Mouse (Mus musculus): ENCODE data around the gene Bglap3. TPM values are rescaled to one million over a fixed set of nuclear protein-coding genes. Genes with fewer than 3 reads are reported as not detected.
"Not testable (repeated sequence)": the region's sequence is repeated elsewhere in the genome, so short reads cannot be mapped to it uniquely, and the experiment has no call there.

Bglap3 gene
- not detected in 2 replicates for total RNA-seq (2017)

DNA sequence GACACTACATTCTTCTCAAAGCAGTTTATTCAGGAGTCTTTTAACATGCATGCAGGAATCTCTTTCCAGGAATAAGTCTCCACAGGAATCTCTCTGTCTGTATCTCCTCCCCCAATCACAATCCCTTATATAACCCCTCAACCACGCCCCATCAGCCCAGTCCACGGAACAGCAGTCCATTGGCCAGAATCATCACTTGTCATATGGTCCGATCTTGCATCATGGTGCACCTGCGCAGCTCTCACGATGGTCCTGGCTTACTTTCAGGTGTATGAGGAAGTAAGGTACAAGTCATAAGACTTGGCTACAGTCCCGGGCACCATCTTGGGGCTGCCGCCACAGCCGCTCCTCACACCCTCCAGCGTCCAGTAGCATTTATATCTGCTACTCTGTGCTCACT, at the start of gene Bglap3:
Gene Bglap3 (minus strand): TSS at position 101 of the 400 bp plus-strand sequence.
- ATAC-seq (replicated peaks in 1 of 2; ENCODE audit: insufficient read depth in 1 of 2, low FRiP score in 2 of 2, low TSS enrichment in 1 of 2, low read depth in 1 of 2, poor library complexity in 2 of 2, severe bottlenecking in 2 of 2) = not testable (repeated sequence)

DNA sequence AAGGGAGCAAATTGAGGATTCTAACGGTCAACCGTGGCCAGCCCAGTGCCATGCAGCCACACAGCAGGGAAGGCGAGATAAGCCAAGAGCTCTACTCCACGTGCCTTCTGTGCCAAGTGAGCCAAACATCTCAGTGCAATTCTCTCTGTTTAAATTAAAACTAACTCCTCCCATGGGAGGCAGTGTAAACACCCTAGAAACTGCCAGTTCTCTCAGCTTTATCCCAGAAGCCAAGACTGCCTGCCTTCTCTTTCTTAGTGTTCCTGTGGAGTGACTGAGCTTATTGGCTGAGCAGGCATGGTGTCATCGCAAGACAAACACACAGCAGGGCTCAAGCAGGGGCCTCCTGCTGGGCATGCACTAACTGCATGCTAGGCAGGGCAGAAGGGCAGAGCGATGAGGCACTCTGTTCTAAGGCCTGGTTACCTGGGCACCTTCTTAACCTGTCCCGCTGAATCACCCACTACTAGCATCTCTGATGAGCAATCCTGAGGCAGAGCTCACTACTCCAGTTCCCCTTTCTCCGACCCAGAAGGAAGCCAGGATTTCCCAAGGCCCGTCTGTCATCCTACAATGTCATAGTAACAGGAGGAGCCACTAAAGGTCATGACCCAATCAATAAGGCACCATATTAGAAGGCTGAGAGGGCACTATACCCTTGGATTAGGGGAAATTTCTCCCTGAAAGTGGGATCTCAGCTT, 49.6 kb upstream of the Bglap3 start:
- ATAC-seq (replicated peaks in 1 of 2; ENCODE audit: insufficient read depth in 1 of 2, low FRiP score in 2 of 2, low TSS enrichment in 1 of 2, low read depth in 1 of 2, poor library complexity in 2 of 2, severe bottlenecking in 2 of 2) = peak in 1 of 2 experiments; percentile 25; a peak in 1 of 4 replicates

DNA sequence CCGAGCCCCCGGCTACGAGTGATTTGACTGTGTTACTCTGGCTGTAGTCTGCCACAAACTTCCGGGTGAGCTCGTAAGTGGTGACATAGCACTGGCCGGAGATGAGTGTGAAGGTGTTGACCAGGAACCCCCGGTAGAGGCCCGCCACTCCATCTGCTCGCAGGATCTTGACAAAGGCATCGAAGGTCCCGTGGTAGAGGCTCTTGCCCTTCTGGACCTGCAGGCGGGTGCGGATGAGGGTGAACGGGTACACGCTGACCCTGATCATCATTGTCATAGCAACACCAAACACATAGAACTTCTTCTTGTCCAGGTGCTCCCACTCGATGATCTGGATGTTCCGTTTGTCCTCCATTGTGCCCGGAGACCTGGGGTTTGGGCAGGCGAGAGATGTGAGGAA, 48.2 kb upstream of the Bglap3 start:
- no peak for ATAC-seq (replicated peaks in 1 of 2; ENCODE audit: insufficient read depth in 1 of 2, low FRiP score in 2 of 2, low TSS enrichment in 1 of 2, low read depth in 1 of 2, poor library complexity in 2 of 2, severe bottlenecking in 2 of 2)

- no peak for ATAC-seq (replicated peaks in 1 of 2; ENCODE audit: insufficient read depth in 1 of 2, low FRiP score in 2 of 2, low TSS enrichment in 1 of 2, low read depth in 1 of 2, poor library complexity in 2 of 2, severe bottlenecking in 2 of 2)
Measured at GRCm38 (mm10) chr3:88418016-88418415, 45.5 kb upstream of the Bglap3 start.

DNA sequence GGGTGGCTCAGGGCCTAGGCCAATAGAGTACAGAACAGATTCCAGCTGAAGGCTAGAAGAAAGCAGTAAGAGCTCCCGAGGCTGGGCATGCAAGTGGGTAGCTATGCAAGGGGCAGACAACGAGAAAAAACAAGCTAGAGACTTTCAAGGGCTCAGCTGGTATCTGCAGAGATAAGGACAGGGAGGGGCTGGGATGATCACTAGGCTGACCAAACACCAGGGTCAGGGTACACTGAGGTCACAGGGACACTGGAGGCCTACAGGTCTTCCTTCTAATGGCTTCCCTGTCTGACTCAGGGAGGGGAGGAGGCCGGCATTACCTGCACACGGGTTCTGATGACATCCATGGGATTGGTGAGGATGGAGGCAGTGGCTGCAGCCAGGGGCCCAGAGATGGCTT, 43.1 kb upstream of the Bglap3 start:
- no peak for ATAC-seq (replicated peaks in 1 of 2; ENCODE audit: insufficient read depth in 1 of 2, low FRiP score in 2 of 2, low TSS enrichment in 1 of 2, low read depth in 1 of 2, poor library complexity in 2 of 2, severe bottlenecking in 2 of 2)

DNA sequence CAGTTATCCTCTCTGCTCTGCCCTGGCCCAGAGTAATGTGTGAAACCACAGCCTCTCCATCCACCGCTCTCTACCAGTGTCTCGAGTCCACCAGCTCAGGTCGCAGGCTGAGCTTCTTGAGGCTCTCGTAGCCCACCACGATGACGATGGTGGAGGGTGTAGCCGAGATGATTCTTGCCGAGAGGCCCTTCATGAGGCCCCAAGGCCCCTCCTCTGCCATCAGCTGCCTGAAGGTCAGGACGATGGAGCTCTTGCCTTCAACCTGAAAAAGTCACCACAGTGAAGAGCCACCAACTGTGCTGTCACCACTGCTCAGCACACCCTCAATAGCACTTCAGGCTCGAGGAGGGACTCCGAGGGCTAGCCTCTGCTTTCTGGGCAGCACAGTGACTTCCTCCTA, 40.1 kb upstream of the Bglap3 start:
- no peak for ATAC-seq (replicated peaks in 1 of 2; ENCODE audit: insufficient read depth in 1 of 2, low FRiP score in 2 of 2, low TSS enrichment in 1 of 2, low read depth in 1 of 2, poor library complexity in 2 of 2, severe bottlenecking in 2 of 2)

DNA sequence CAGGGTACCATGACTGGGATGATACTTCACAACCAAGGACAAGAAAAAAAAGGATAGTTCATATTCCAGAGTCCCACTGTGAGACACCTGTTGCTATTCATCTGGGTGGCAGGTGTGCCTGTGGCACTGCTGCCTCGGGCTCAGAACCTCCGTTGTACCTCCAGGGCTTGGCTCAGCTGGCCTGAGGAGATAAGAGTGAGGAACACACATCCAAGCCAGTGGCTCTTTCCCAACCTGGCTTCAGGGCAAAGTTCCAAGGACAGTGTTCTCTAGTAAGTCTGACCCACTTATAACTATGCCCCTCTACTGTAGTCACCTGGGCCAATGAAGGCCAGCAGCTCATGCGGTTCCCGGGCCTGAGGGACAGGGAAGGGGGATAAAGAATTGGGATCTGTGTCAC, 39.1 kb upstream of the Bglap3 start:
- ATAC-seq (replicated peaks in 1 of 2; ENCODE audit: insufficient read depth in 1 of 2, low FRiP score in 2 of 2, low TSS enrichment in 1 of 2, low read depth in 1 of 2, poor library complexity in 2 of 2, severe bottlenecking in 2 of 2) = no peak

- ATAC-seq (replicated peaks in 1 of 2; ENCODE audit: insufficient read depth in 1 of 2, low FRiP score in 2 of 2, low TSS enrichment in 1 of 2, low read depth in 1 of 2, poor library complexity in 2 of 2, severe bottlenecking in 2 of 2) = no peak
Measured at GRCm38 (mm10) chr3:88410645-88411031, 38.1 kb upstream of the Bglap3 start.

- peak; percentile 94 to 96 for ATAC-seq (replicated peaks in 1 of 2; ENCODE audit: insufficient read depth in 1 of 2, low FRiP score in 2 of 2, low TSS enrichment in 1 of 2, low read depth in 1 of 2, poor library complexity in 2 of 2, severe bottlenecking in 2 of 2)
Measured at GRCm38 (mm10) chr3:88409741-88410644, 37.5 kb upstream of the Bglap3 start, which contains the start of gene Pmf1. Gene Pmf1, minus strand, starts transcription at chr3:88410331.

DNA sequence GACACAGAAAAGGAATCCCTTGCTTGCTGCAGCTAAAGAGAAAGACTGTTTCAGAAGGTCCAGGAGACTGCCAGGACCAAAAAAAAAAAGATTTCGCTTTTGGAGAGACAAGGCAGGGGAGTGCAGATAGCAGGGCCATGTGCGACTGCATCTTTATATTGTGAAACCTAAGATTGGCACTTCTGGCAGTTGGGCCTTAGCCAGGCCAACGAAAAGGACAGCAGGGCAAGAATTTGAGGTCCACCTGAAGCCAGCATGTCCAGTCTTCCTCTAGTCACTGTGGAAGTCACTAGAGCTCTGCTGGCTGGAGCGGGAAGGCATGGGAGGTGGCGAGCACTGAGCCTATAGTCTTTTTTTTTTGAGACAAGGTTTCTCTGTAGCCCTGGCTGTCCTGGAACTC, 36.4 kb upstream of the Bglap3 start:
- no peak for ATAC-seq (replicated peaks in 1 of 2; ENCODE audit: insufficient read depth in 1 of 2, low FRiP score in 2 of 2, low TSS enrichment in 1 of 2, low read depth in 1 of 2, poor library complexity in 2 of 2, severe bottlenecking in 2 of 2)

DNA sequence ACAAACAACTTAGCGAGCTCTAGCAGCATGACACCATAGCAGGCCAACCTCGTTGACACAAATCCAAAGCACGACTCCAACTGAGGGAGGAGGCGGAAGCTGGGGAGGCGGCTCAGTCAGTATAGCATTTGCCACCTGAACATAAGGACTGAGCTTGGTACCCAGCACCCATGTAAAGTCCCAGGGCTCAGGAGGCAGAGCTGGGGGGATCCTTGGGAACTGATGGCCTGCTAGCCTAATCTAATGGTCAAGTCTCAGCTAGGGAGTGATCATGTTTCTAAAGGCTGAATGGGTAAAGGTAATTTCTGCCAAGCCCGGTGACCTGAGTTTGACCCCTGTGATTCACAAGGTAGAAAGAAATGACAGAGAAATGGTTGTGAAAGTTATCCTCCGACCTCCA, 35.0 kb upstream of the Bglap3 start:
- no peak for ATAC-seq (replicated peaks in 1 of 2; ENCODE audit: insufficient read depth in 1 of 2, low FRiP score in 2 of 2, low TSS enrichment in 1 of 2, low read depth in 1 of 2, poor library complexity in 2 of 2, severe bottlenecking in 2 of 2)

GRCm38 (mm10) chr3:88407090-88407489, 34.5 kb upstream of the Bglap3 start:
- ATAC-seq (replicated peaks in 1 of 2; ENCODE audit: insufficient read depth in 1 of 2, low FRiP score in 2 of 2, low TSS enrichment in 1 of 2, low read depth in 1 of 2, poor library complexity in 2 of 2, severe bottlenecking in 2 of 2) = peak; percentile 31 to 57; a peak in 3 of 4 replicates

DNA sequence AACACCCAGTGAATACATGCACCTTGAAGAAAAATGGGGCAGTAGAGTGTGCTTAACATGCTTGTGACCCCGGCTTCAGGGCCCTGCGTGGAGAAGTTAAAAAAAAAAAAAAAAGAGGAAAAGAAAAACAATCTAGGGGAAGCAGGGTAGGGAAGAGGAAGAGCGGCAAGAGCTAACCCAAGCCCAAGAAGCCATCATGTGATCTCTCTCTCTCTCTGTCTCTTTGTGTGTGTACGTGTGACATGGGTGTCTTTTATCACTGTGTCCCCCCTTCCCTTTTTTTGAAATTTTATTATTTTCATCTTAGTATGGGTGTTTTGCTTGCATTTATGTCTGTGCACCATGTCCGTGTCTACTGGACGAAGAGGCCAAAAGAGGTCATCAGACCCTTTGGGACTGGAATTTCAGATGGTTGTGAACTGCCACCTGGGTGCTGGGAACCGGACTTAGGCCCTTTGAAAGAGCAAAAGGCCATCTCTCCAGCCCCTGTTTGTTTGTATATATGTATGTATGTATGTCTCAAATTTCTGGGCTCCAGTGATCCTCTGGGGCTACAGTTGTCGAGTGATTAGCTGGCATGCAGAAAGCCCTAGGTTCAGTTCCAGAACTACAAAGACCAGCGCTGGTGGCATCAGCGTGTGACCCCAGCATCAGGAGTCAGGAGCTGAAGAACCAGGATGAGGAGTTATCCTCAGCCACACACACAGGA, 31.1 kb upstream of the Bglap3 start:
- no peak for ATAC-seq (replicated peaks in 1 of 2; ENCODE audit: insufficient read depth in 1 of 2, low FRiP score in 2 of 2, low TSS enrichment in 1 of 2, low read depth in 1 of 2, poor library complexity in 2 of 2, severe bottlenecking in 2 of 2)

- no peak for ATAC-seq (replicated peaks in 1 of 2; ENCODE audit: insufficient read depth in 1 of 2, low FRiP score in 2 of 2, low TSS enrichment in 1 of 2, low read depth in 1 of 2, poor library complexity in 2 of 2, severe bottlenecking in 2 of 2)
Measured at GRCm38 (mm10) chr3:88398666-88399065, 26.1 kb upstream of the Bglap3 start.

DNA sequence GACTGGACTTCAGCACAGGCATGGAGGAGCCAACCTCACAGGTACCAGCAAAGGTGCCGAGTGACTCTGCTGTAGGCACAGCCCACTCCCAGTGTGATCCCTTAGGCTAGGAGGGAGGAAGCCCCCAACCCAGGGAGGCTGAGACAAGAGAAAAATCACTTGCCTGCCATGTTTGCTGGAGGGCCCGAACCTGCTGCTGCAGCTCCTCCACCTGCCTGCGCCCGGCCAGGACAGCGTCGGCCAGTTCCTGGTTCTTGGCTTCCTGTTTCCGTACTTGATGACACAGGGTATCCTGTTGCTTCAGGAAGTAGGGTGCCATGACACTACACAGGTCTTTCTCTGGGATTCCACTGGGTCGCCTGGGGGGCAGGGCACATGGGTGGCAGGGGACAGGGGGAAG, 23.2 kb upstream of the Bglap3 start:
- no peak; a peak in 2 of 4 replicates for ATAC-seq (replicated peaks in 1 of 2; ENCODE audit: insufficient read depth in 1 of 2, low FRiP score in 2 of 2, low TSS enrichment in 1 of 2, low read depth in 1 of 2, poor library complexity in 2 of 2, severe bottlenecking in 2 of 2)

- ATAC-seq (replicated peaks in 1 of 2; ENCODE audit: insufficient read depth in 1 of 2, low FRiP score in 2 of 2, low TSS enrichment in 1 of 2, low read depth in 1 of 2, poor library complexity in 2 of 2, severe bottlenecking in 2 of 2) = no peak
Measured at GRCm38 (mm10) chr3:88395288-88395687, 22.7 kb upstream of the Bglap3 start.

- ATAC-seq (replicated peaks in 1 of 2; ENCODE audit: insufficient read depth in 1 of 2, low FRiP score in 2 of 2, low TSS enrichment in 1 of 2, low read depth in 1 of 2, poor library complexity in 2 of 2, severe bottlenecking in 2 of 2) = no peak
Measured at GRCm38 (mm10) chr3:88393776-88394375, 21.3 kb upstream of the Bglap3 start.
